Mouse (Mus musculus) liver, postnatal 0 days (tissue): Measurements from ENCODE around the gene Susd4.
A peak's percentile ranks its signal among the peaks of the same experiment; 100 is the strongest.

ENCODE experiments used
- CTCF ChIP-seq: sonication (generic); IDR thresholded peaks from 2 replicates; pipeline ENCODE4 v1.5.1; 2016; ENCODE audit warnings: antibody characterized with exemption, low read depth
- EP300 ChIP-seq: IDR thresholded peaks from 2 replicates; pipeline ENCODE4 v1.6.1; 2016; ENCODE audit warnings: antibody characterized with exemption, low read depth, mild to moderate bottlenecking

GRCm38 (mm10) chr1:182787030-182787429 lies 23.4 kb downstream of the Susd4 start:
- peak; percentile 29 for TF ChIP-seq CTCF
- TF ChIP-seq EP300, result no peak
